Mouse (Mus musculus): Measurements from ENCODE around the gene Gm44805.

DNA sequence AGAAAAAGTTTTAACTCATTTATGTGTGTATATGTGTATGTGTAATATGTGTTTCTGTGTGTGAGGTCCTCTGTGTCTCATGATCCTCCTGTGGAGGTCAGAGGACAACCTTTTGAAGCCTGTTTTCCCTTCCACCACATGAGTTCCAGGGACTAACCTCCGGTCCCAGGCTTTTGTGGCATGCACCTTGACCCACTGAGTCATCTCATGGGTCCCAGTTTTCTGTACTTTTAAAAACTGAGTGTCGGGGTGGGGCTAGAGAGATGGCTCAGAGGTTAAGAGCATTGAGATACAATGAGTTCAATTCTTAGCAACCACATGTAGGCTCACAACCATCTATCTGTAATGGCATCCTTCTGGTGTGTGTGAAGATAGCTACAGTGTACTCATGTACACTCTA is 521 bp downstream of the Gm44805 start:
- TF ChIP-seq MAZ (IDR thresholded peaks at IDR 0.05; ENCODE audit: low read depth, low read length) = no peak
- no peak for TF ChIP-seq CTCF (conservative IDR thresholded peaks at IDR 0.05 in 1 of 2, IDR thresholded peaks at IDR 0.05 in 1 of 2; ENCODE audit: low read depth in 2 of 2, low read length in 2 of 2)
- TF ChIP-seq SIN3A (IDR thresholded peaks at IDR 0.05; ENCODE audit: low read length) = no peak
- no peak for TF ChIP-seq E2F4 (IDR thresholded peaks at IDR 0.05; ENCODE audit: insufficient replicate concordance, low read depth, low read length)
- TF ChIP-seq EP300 (IDR thresholded peaks at IDR 0.05; ENCODE audit: low read length) = no peak
- TF ChIP-seq MAX (IDR thresholded peaks at IDR 0.05; ENCODE audit: low read length) = no peak
- TF ChIP-seq ZNF384 (IDR thresholded peaks at IDR 0.05; ENCODE audit: low read depth, low read length) = no peak
- TF ChIP-seq NELFE (IDR thresholded peaks at IDR 0.05; ENCODE audit: low read depth, low read length) = no peak
- TF ChIP-seq ETS1 (conservative IDR thresholded peaks at IDR 0.05; ENCODE audit: low read depth, low read length) = no peak
